Mouse (Mus musculus): ENCODE measurements around the gene Adam12. TPM values are rescaled to one million over a fixed set of nuclear protein-coding genes. Genes with fewer than 3 reads are reported as not detected.

Adam12 gene
- polyA plus RNA-seq (2012; rRNA removed), result 18.1 and 19.5 TPM in 2 replicates
- polyA plus RNA-seq (2014; fragmentation: Nextera tagmentation; extraction: Ambion mirVana), result 16.3 and 17.0 TPM in 2 replicates

GRCm38 (mm10) chr7:134231378-134232346 is at the start of gene Adam12:
Gene Adam12 (minus strand): TSS chr7:134232146.
- DNase-seq (ENCODE audit: low spot score), result no peak
- Histone ChIP-seq H3K4me2 (replicated peaks; ENCODE audit: low read depth, low read length, severe bottlenecking) (no peak within 1 kb of the TSS), H3K27ac (replicated peaks; ENCODE audit: low read depth, low read length) (no peak within 1 kb of the TSS), H3K36me3 (ENCODE audit: control insufficient read depth, insufficient read depth, low read length) (no peaks in the 10 kb centered on the region), H3K4me3 (replicated peaks; ENCODE audit: low read length) (no peak within 1 kb of the TSS), H3K9me3 (ENCODE audit: control insufficient read depth, low read length) (no peaks in the 10 kb centered on the region), H3K4me1 (ENCODE audit: control insufficient read depth, insufficient read depth, low read length) (peaks cover 4% of the 10 kb centered on the region; the same call in 1 of the 2 replicates), H3K9ac (ENCODE audit: low read depth, low read length, severe bottlenecking) (no peak within 1 kb of the TSS), H3K27me3 (ENCODE audit: control insufficient read depth, insufficient read depth, low read length) (peaks cover 9% of the 10 kb centered on the region; the same call in 1 of the 2 replicates)
- ATAC-seq (ENCODE audit: low FRiP score, low read depth), result peak; percentile 26; the same call in 1 of the 2 replicates
- no peak for TF ChIP-seq POLR2A (IDR thresholded peaks at IDR 0.05; ENCODE audit: borderline replicate concordance, extremely low read depth, insufficient read depth, insufficient read length)
- 46% methylated on average over 14 of the region's 14 CpGs for WGBS

GRCm38 (mm10) chr7:134272956-134273355 is 41.0 kb upstream of the Adam12 start:
- TF ChIP-seq POLR2A (IDR thresholded peaks at IDR 0.05; ENCODE audit: borderline replicate concordance, extremely low read depth, insufficient read depth, insufficient read length), result no peak
- Histone ChIP-seq H3K9ac (ENCODE audit: low read depth, low read length, severe bottlenecking) (no peak overlapping the region), H3K36me3 (ENCODE audit: control insufficient read depth, insufficient read depth, low read length) (no peaks in the 10 kb centered on the region), H3K27ac (replicated peaks; ENCODE audit: low read depth, low read length) (no peak overlapping the region), H3K4me2 (replicated peaks; ENCODE audit: low read depth, low read length, severe bottlenecking) (no peak overlapping the region), H3K27me3 (ENCODE audit: control insufficient read depth, insufficient read depth, low read length) (no peaks in the 10 kb centered on the region), H3K4me3 (replicated peaks; ENCODE audit: low read length) (no peak overlapping the region), H3K9me3 (ENCODE audit: control insufficient read depth, low read length) (no peaks in the 10 kb centered on the region), H3K4me1 (ENCODE audit: control insufficient read depth, insufficient read depth, low read length) (peaks cover 8% of the 10 kb centered on the region; the same call in 1 of the 2 replicates)
- WGBS, result 83% methylated on average over 5 of the region's 5 CpGs
- DNase-seq (ENCODE audit: low spot score) (no peak), ATAC-seq (ENCODE audit: low FRiP score, low read depth) (no peak)

- no peak for TF ChIP-seq POLR2A (IDR thresholded peaks at IDR 0.05; ENCODE audit: borderline replicate concordance, extremely low read depth, insufficient read depth, insufficient read length)
- DNase-seq (ENCODE audit: low spot score), result no peak
- Histone ChIP-seq H3K4me1 (ENCODE audit: control insufficient read depth, insufficient read depth, low read length) (peaks cover 8% of the 10 kb centered on the region; the same call in 1 of the 2 replicates), H3K36me3 (ENCODE audit: control insufficient read depth, insufficient read depth, low read length) (no peaks in the 10 kb centered on the region), H3K4me2 (replicated peaks; ENCODE audit: low read depth, low read length, severe bottlenecking) (no peak overlapping the region), H3K9me3 (ENCODE audit: control insufficient read depth, low read length) (no peaks in the 10 kb centered on the region), H3K27me3 (ENCODE audit: control insufficient read depth, insufficient read depth, low read length) (no peaks in the 10 kb centered on the region), H3K4me3 (replicated peaks; ENCODE audit: low read length) (no peak overlapping the region), H3K27ac (replicated peaks; ENCODE audit: low read depth, low read length) (no peak overlapping the region), H3K9ac (ENCODE audit: low read depth, low read length, severe bottlenecking) (no peak overlapping the region)
- no peak for ATAC-seq (ENCODE audit: low FRiP score, low read depth)
- WGBS, result 76% methylated on average over 4 of the region's 4 CpGs
Observed at GRCm38 (mm10) chr7:134272421-134272820, 40.5 kb upstream of the Adam12 start.

GRCm38 (mm10) chr7:134265783-134266182 is 33.8 kb upstream of the Adam12 start:
- H3K4me1 ChIP-seq (ENCODE audit: control insufficient read depth, insufficient read depth, low read length), result peaks cover 12% of the 10 kb centered on the region; the same call in 1 of the 2 replicates
- no peaks in the 10 kb centered on the region for H3K27me3 ChIP-seq (ENCODE audit: control insufficient read depth, insufficient read depth, low read length)
- H3K4me3 ChIP-seq (replicated peaks; ENCODE audit: low read length), result no peak overlapping the region
- no peaks in the 10 kb centered on the region for H3K9me3 ChIP-seq (ENCODE audit: control insufficient read depth, low read length)
- DNase-seq (ENCODE audit: low spot score) (no peak), ATAC-seq (ENCODE audit: low FRiP score, low read depth) (no peak)
- no peaks in the 10 kb centered on the region for H3K36me3 ChIP-seq (ENCODE audit: control insufficient read depth, insufficient read depth, low read length)
- no peak for TF ChIP-seq POLR2A (IDR thresholded peaks at IDR 0.05; ENCODE audit: borderline replicate concordance, extremely low read depth, insufficient read depth, insufficient read length)
- WGBS, result 79% methylated on average over 4 of the region's 4 CpGs
- no peak overlapping the region for H3K9ac ChIP-seq (ENCODE audit: low read depth, low read length, severe bottlenecking)
- no peak overlapping the region for H3K27ac ChIP-seq (replicated peaks; ENCODE audit: low read depth, low read length)
- no peak overlapping the region for H3K4me2 ChIP-seq (replicated peaks; ENCODE audit: low read depth, low read length, severe bottlenecking)

- H3K9me3 ChIP-seq (ENCODE audit: control insufficient read depth, low read length), result no peaks in the 10 kb centered on the region
- H3K4me3 ChIP-seq (replicated peaks; ENCODE audit: low read length), result no peak overlapping the region
- no peak overlapping the region for H3K4me2 ChIP-seq (replicated peaks; ENCODE audit: low read depth, low read length, severe bottlenecking)
- peak overlapping the region; percentile 44; the same call in 1 of the 2 replicates for H3K27ac ChIP-seq (replicated peaks; ENCODE audit: low read depth, low read length)
- no peak for TF ChIP-seq POLR2A (IDR thresholded peaks at IDR 0.05; ENCODE audit: borderline replicate concordance, extremely low read depth, insufficient read depth, insufficient read length)
- no peaks in the 10 kb centered on the region for H3K36me3 ChIP-seq (ENCODE audit: control insufficient read depth, insufficient read depth, low read length)
- DNase-seq (ENCODE audit: low spot score) (peak; percentile 60), ATAC-seq (ENCODE audit: low FRiP score, low read depth) (peak; percentile 60; the same call in 1 of the 2 replicates)
- peaks cover 5% of the 10 kb centered on the region; the same call in 1 of the 2 replicates for H3K4me1 ChIP-seq (ENCODE audit: control insufficient read depth, insufficient read depth, low read length)
- WGBS, result 43% methylated on average over 4 of the region's 4 CpGs
- no peak overlapping the region for H3K9ac ChIP-seq (ENCODE audit: low read depth, low read length, severe bottlenecking)
- no peaks in the 10 kb centered on the region for H3K27me3 ChIP-seq (ENCODE audit: control insufficient read depth, insufficient read depth, low read length)
Observed at GRCm38 (mm10) chr7:134263146-134263906, 31.4 kb upstream of the Adam12 start.

Measured in limb, embryonic 14.5 days (tissue).